Mouse (Mus musculus): Measurements from ENCODE around the gene Gm11555. TPM values are rescaled to one million over a fixed set of nuclear protein-coding genes. Genes with fewer than 3 reads are reported as not detected.

Gene Gm11555
- not detected in 2 replicates for polyA plus RNA-seq (2012; ENCODE audit: low replicate concordance)

GRCm38 (mm10) chr11:99650136-99650535, at the start of gene Gm11555:
Gene Gm11555 (minus strand): TSS chr11:99650236.

GRCm38 (mm10) chr11:99690463-99690862, 40.4 kb upstream of the Gm11555 start, which contains the start of gene Gm14190:
Gene Gm14190 (minus strand): TSS chr11:99690740.

GRCm38 (mm10) chr11:99665860-99666259, 15.8 kb upstream of the Gm11555 start, which contains the start of gene Krtap4-6:
Gene Krtap4-6 (minus strand): TSS chr11:99665960.

GRCm38 (mm10) chr11:99658467-99659010, 8.5 kb upstream of the Gm11555 start, which contains the start of gene Gm11563:
Gene Gm11563 (minus strand): TSS chr11:99658960.

GRCm38 (mm10) chr11:99643635-99644139, 6.3 kb downstream of the Gm11555 start, which contains the start of gene Krtap4-7:
Gene Krtap4-7 (minus strand): TSS chr11:99644089.

GRCm38 (mm10) chr11:99634653-99635134, 15.3 kb downstream of the Gm11555 start, which contains the start of gene Krtap4-2:
Gene Krtap4-2 (minus strand): TSS chr11:99635084.

GRCm38 (mm10) chr11:99628138-99628537, 21.9 kb downstream of the Gm11555 start, which contains the start of gene Krtap4-1:
Gene Krtap4-1 (minus strand): TSS chr11:99628238.

GRCm38 (mm10) chr11:99620335-99620734, 29.7 kb downstream of the Gm11555 start, which contains the start of gene Gm11562:
Gene Gm11562 (minus strand): TSS chr11:99620435.

GRCm38 (mm10) chr11:99614796-99615363, 35.2 kb downstream of the Gm11555 start, which contains the start of gene Krtap2-4:
Gene Krtap2-4 (minus strand): TSS chr11:99614846.

GRCm38 (mm10) chr11:99610089-99610488, 39.9 kb downstream of the Gm11555 start, which contains the start of gene Gm11937:
Gene Gm11937 (minus strand): TSS chr11:99610189.

GRCm38 (mm10) chr11:99603208-99603607, 46.8 kb downstream of the Gm11555 start, which contains the start of gene Gm11938:
Gene Gm11938 (minus strand): TSS chr11:99603308.

Other genes starting within 250 kb of the Gm11555 start
- not detected in 2 replicates for gene Krt12, start 228.0 kb downstream of the Gm11555 start, polyA plus RNA-seq (2012; ENCODE audit: low replicate concordance)
- gene Krt20, start 212.1 kb downstream of the Gm11555 start, polyA plus RNA-seq (2012; ENCODE audit: low replicate concordance): not detected in 2 replicates
- gene Krt23, start 157.1 kb downstream of the Gm11555 start, polyA plus RNA-seq (2012; ENCODE audit: low replicate concordance): not detected in 2 replicates
- gene Krt39, start 128.9 kb downstream of the Gm11555 start, polyA plus RNA-seq (2012; ENCODE audit: low replicate concordance): not detected in 2 replicates
- gene Krt40, start 107.1 kb downstream of the Gm11555 start, polyA plus RNA-seq (2012; ENCODE audit: low replicate concordance): not detected in 2 replicates
- not detected in 2 replicates for gene Krtap3-3, start 99.4 kb downstream of the Gm11555 start, polyA plus RNA-seq (2012; ENCODE audit: low replicate concordance)
- not detected in 2 replicates for gene Krtap3-2, start 93.4 kb downstream of the Gm11555 start, polyA plus RNA-seq (2012; ENCODE audit: low replicate concordance)
- not detected in 2 replicates for gene Gm11939, start 90.8 kb downstream of the Gm11555 start, polyA plus RNA-seq (2012; ENCODE audit: low replicate concordance)
- not detected in 2 replicates for gene Krtap3-1, start 83.6 kb downstream of the Gm11555 start, polyA plus RNA-seq (2012; ENCODE audit: low replicate concordance)
- gene Krtap1-5, start 69.2 kb downstream of the Gm11555 start, polyA plus RNA-seq (2012; ENCODE audit: low replicate concordance): not detected in 2 replicates
- not detected in 2 replicates for gene Krtap1-4, start 66.6 kb downstream of the Gm11555 start, polyA plus RNA-seq (2012; ENCODE audit: low replicate concordance)
- gene Krtap1-3, start 58.9 kb downstream of the Gm11555 start, polyA plus RNA-seq (2012; ENCODE audit: low replicate concordance): not detected in 2 replicates
- gene Krtap9-3, start 52.1 kb downstream of the Gm11555 start, polyA plus RNA-seq (2012; ENCODE audit: low replicate concordance): not detected in 2 replicates
- gene Gm11938, start 46.9 kb downstream of the Gm11555 start, polyA plus RNA-seq (2012; ENCODE audit: low replicate concordance): not detected in 2 replicates
- not detected in 2 replicates for gene Gm11937, start 40.0 kb downstream of the Gm11555 start, polyA plus RNA-seq (2012; ENCODE audit: low replicate concordance)
- not detected in 2 replicates for gene Krtap2-4, start 35.4 kb downstream of the Gm11555 start, polyA plus RNA-seq (2012; ENCODE audit: low replicate concordance)
- gene Gm11562, start 29.8 kb downstream of the Gm11555 start, polyA plus RNA-seq (2012; ENCODE audit: low replicate concordance): not detected in 2 replicates
- gene Krtap4-1, start 22.0 kb downstream of the Gm11555 start, polyA plus RNA-seq (2012; ENCODE audit: low replicate concordance): not detected in 2 replicates
- gene Krtap4-2, start 15.2 kb downstream of the Gm11555 start, polyA plus RNA-seq (2012; ENCODE audit: low replicate concordance): not detected in 2 replicates
- not detected in 2 replicates for gene Krtap4-7, start 6.1 kb downstream of the Gm11555 start, polyA plus RNA-seq (2012; ENCODE audit: low replicate concordance)
- gene Gm11563, start 8.7 kb upstream of the Gm11555 start, polyA plus RNA-seq (2012; ENCODE audit: low replicate concordance): not detected in 2 replicates
- gene Krtap4-6, start 15.7 kb upstream of the Gm11555 start, polyA plus RNA-seq (2012; ENCODE audit: low replicate concordance): not detected in 2 replicates
- gene Gm14190, start 40.5 kb upstream of the Gm11555 start, polyA plus RNA-seq (2012; ENCODE audit: low replicate concordance): not detected in 2 replicates
- gene Gm14180, start 84.1 kb upstream of the Gm11555 start, polyA plus RNA-seq (2012; ENCODE audit: low replicate concordance): not detected in 2 replicates
- not detected in 2 replicates for gene Gm11595, start 122.7 kb upstream of the Gm11555 start, polyA plus RNA-seq (2012; ENCODE audit: low replicate concordance)
- gene Krtap4-8, start 130.5 kb upstream of the Gm11555 start, polyA plus RNA-seq (2012; ENCODE audit: low replicate concordance): not detected in 2 replicates
- gene Krtap4-9, start 135.0 kb upstream of the Gm11555 start, polyA plus RNA-seq (2012; ENCODE audit: low replicate concordance): not detected in 2 replicates
- not detected in 2 replicates for gene Gm11596, start 143.2 kb upstream of the Gm11555 start, polyA plus RNA-seq (2012; ENCODE audit: low replicate concordance)
- not detected in 2 replicates for gene Gm11569, start 148.7 kb upstream of the Gm11555 start, polyA plus RNA-seq (2012; ENCODE audit: low replicate concordance)
- not detected in 2 replicates for gene Gm11554, start 154.2 kb upstream of the Gm11555 start, polyA plus RNA-seq (2012; ENCODE audit: low replicate concordance)
- gene Krtap4-13, start 159.7 kb upstream of the Gm11555 start, polyA plus RNA-seq (2012; ENCODE audit: low replicate concordance): not detected in 2 replicates
- gene Gm11564, start 165.4 kb upstream of the Gm11555 start, polyA plus RNA-seq (2012; ENCODE audit: low replicate concordance): not detected in 2 replicates
- not detected in 2 replicates for gene 2300003K06Rik, start 187.8 kb upstream of the Gm11555 start, polyA plus RNA-seq (2012; ENCODE audit: low replicate concordance)
- gene Krtap4-16, start 201.4 kb upstream of the Gm11555 start, polyA plus RNA-seq (2012; ENCODE audit: low replicate concordance): not detected in 2 replicates
- not detected in 2 replicates for gene Gm11568, start 207.7 kb upstream of the Gm11555 start, polyA plus RNA-seq (2012; ENCODE audit: low replicate concordance)
- gene Gm11559, start 214.2 kb upstream of the Gm11555 start, polyA plus RNA-seq (2012; ENCODE audit: low replicate concordance): not detected in 2 replicates
- not detected in 2 replicates for gene Krtap9-1, start 223.2 kb upstream of the Gm11555 start, polyA plus RNA-seq (2012; ENCODE audit: low replicate concordance)
- not detected in 2 replicates for gene Gm11567, start 229.0 kb upstream of the Gm11555 start, polyA plus RNA-seq (2012; ENCODE audit: low replicate concordance)